Mouse (Mus musculus) CH12.LX (cell line): Measurements from ENCODE around the gene Zfp790.

ENCODE experiments used
- CTCF ChIP-seq, 2 experiments: IDR thresholded peaks in 1 of 2; conservative IDR thresholded peaks in 1 of 2; 2 replicates each; pipeline ENCODE4 v1.5.1; 2011 to 2012; ENCODE audit warnings: low read depth in 2 of 2, low read length in 2 of 2, improper control_type of control experiment in 1 of 2, inconsistent platforms in 1 of 2, mild to moderate bottlenecking in 1 of 2, moderate library complexity in 1 of 2
- EP300 ChIP-seq: IDR thresholded peaks from 2 replicates; pipeline ENCODE4 v1.6.1; 2011; ENCODE audit warnings: low read length, improper control_type of control experiment
- SIN3A ChIP-seq: IDR thresholded peaks from 2 replicates; pipeline ENCODE4 v1.6.1; 2012; ENCODE audit warnings: low read length, improper control_type of control experiment, inconsistent platforms
- USF1 ChIP-seq: IDR thresholded peaks from 2 replicates; pipeline ENCODE4 v1.6.1; 2014; ENCODE audit warnings: low read depth, mild to moderate bottlenecking, inconsistent platforms, low read length, improper control_type of control experiment
- ZKSCAN1 ChIP-seq: IDR thresholded peaks from 2 replicates; pipeline ENCODE4 v1.6.1; 2012; ENCODE audit warnings: low read depth, inconsistent platforms, low read length, improper control_type of control experiment, borderline replicate concordance

GRCm38 (mm10) chr7:29852831-29853218, 36.9 kb downstream of the Zfp790 start:
- TF ChIP-seq USF1 (no peak), SIN3A (no peak), EP300 (no peak), ZKSCAN1 (no peak), CTCF (conservative IDR thresholded peaks at IDR 0.05 in 1 of 2, IDR thresholded peaks at IDR 0.05 in 1 of 2; ENCODE audit: low read depth in 2 of 2, low read length in 2 of 2) (no peak)
